Comparison of ENCODE assay signal across 15 mouse cellular contexts in genomic region chr11:108273415-108273965, GRCm38 (mm10).
DNase-seq lines count a peak whose midpoint lies in the region; ATAC-seq and TF ChIP-seq lines count a peak whose summit lies in the region.
"Had no signal": no experiment of that assay in that cellular context is flagged by ENCODE, and none has a peak within 500 bp of the region (broad histone marks: within the 10 kb centered on the region; RNA-seq: fewer than 3 reads in every experiment).

No protein-coding gene starts in this region.

- H3K4me1 ChIP-seq in megakaryocyte, embryonic 14.5 days, result peaks cover 100% of the 10 kb centered on the region
- peaks cover 12% of the 10 kb centered on the region for H3K4me1 ChIP-seq in cortical plate, adult 2 months (ENCODE audit: control insufficient read depth, insufficient read depth, low read length)

- no peak for TF ChIP-seq POLR2A in cortical plate, adult 2 months (IDR thresholded peaks at IDR 0.05; ENCODE audit: extremely low read depth, insufficient read depth, low read length)

- H3K9me3 ChIP-seq in megakaryocyte, embryonic 14.5 days, result no peaks in the 10 kb centered on the region
- H3K9me3 ChIP-seq: heart, embryonic 13.5 days; lung, embryonic 15.5 days had no signal

- DNase-seq in CD8-positive naive resting alpha-beta T cell, adult 2 months (ENCODE audit: low read depth in 2 of 2, low spot score in 2 of 2), result peak; percentile 19 to 34
- DNase-seq in thymus, postnatal 36 days, result peak; percentile 30 to 42
- DNase-seq in adrenal gland, postnatal 4 days (ENCODE audit: low spot score in 2 of 2), result no peak
- DNase-seq in right cerebral cortex, adult 18-20 months, result no peak
- DNase-seq: kidney, adult 9 months; kidney, postnatal 36 days; layer of hippocampus, postnatal 36 days; midbrain, embryonic 14.5 days had no signal

- peak overlapping the region; percentile 53; the same call in 1 of the 2 replicates for H3K27ac ChIP-seq in cortical plate, adult 2 months (ENCODE audit: insufficient read depth, low read length)
- H3K27ac ChIP-seq: lung, embryonic 15.5 days; stomach, postnatal 0 days had no signal

- no peak for TF ChIP-seq CTCF in cortical plate, adult 2 months (IDR thresholded peaks at IDR 0.05; ENCODE audit: extremely low read depth, insufficient read depth, low read length)

- no peaks in the 10 kb centered on the region for H3K27me3 ChIP-seq in megakaryocyte, embryonic 14.5 days (replicated peaks)
- H3K27me3 ChIP-seq: heart, embryonic 13.5 days; lung, embryonic 15.5 days had no signal

- peaks cover 80% of the 10 kb centered on the region for H3K36me3 ChIP-seq in megakaryocyte, embryonic 14.5 days (replicated peaks; ENCODE audit: low read length)
- H3K36me3 ChIP-seq: heart, embryonic 13.5 days; lung, embryonic 15.5 days had no signal

- no peak for ATAC-seq in megakaryocyte, adult 5-6 weeks (ENCODE audit: poor library complexity, severe bottlenecking)

- peak overlapping the region; percentile 35 for H3K4me3 ChIP-seq in megakaryocyte, embryonic 14.5 days (replicated peaks)
- no peak overlapping the region for H3K4me3 ChIP-seq in cortical plate, adult 2 months (ENCODE audit: insufficient read depth, low read length)
- H3K4me3 ChIP-seq: heart, embryonic 13.5 days; lung, embryonic 15.5 days; myocyte had no signal

Comparison
In these comparisons a context has a peak if more than half of its experiments do, and no peak if none do; other contexts are left out.
1. DNase-seq: peak in CD8-positive naive resting alpha-beta T cell, adult 2 months (2 of 2) and thymus, postnatal 36 days (2 of 2); none in adrenal gland, postnatal 4 days (0 of 2) and right cerebral cortex, adult 18-20 months (single experiment).